Mouse (Mus musculus) adipocyte (in vitro differentiated cells): Measurements from ENCODE around the gene Gramd4.
"Not testable (repeated sequence)": the region's sequence is repeated elsewhere in the genome, so short reads cannot be mapped to it uniquely, and the experiment has no call there.

ENCODE experiments used
- DNase-seq: peaks from one replicate; pipeline ENCODE4 v3.0.0-alpha.2; 2016; ENCODE audit warnings: low spot score

Gramd4 gene

DNA sequence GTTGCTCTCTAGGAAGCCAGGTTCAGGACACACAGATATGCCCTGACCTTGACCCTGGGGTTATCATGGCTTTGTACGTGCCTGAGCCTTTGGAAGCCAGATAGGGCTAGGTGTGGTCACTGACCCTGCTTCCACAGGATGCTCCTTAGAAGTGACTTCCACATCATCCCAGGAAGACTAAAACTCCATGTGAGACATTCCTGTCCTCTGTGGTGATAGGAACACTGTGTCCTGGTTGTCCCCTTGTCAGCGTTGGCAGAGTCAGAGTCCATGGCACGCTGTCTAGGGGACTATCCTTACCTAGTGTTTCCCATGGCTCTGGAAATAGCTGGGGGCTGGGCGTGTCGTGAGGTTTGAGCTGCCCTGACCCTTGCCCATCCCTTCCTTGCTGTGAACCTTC, 58.9 kb downstream of the Gramd4 start:
- no peak for DNase-seq

DNA sequence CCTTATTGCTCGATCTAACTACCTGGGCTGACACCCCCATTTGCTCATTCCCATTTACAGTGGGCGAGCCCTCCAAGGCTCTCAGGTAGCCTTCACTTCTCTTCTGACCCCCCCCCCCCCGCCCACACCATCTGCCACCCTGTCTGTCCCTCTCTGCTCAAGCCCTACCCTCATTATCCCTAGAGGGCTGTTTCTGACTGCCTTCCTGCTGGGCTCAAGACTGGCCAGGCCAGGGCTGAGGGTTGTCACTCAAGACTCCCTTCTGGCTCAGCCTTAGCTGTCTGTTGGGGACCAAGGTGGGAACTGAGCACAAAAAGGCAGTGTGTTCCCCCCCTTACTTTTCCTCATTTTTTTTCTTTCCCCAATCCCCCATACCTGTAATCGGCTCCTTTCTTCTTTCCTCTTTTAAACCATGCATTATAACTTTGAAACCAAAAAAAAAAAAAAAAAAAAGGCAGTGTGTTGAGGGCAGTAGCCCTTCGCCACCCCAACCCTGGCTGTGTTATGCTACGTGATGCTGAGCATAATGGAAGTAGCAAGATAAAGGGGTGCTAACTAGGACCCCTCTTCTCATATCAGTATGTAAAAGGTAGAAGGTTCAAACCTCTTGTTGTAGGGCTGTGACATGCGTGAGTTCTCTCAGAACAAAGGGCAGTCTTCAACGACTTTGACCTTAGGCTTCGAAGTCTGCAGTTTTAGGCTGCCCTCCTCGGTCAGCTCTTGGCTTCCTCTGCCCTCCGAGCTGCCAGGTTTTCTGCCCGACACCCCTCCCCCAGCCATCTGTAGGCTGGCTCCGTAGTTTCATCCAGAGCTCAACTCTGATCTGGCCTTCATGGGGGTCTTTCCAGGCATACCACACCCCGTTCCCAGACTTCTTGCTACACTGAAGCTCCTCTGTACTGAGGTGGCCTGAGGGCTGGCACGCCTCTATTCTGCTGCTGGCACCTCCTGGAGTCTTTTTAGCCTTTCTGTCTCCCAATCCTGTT, 59.9 kb downstream of the Gramd4 start:
- peak; percentile 16 for DNase-seq

DNA sequence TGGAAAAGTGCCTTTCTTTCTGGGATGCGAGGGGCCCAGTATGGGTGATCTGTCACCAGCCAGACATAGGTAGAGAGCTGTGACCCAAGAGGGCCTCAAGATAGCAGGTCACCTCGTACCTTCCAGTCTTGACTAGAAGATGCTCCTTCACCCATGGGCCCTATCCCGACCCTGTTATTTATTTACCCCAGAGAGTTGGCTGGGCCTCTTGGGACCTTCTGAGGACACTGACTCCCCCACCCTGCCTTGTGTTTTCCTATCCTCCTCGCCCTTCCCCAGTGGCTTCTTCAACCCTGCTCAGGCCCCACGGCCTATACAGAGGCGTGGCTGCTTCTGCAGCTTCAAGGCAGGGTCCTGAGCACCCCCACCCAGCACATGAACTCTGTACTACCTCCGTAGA, 61.7 kb downstream of the Gramd4 start:
- DNase-seq = no peak

DNA sequence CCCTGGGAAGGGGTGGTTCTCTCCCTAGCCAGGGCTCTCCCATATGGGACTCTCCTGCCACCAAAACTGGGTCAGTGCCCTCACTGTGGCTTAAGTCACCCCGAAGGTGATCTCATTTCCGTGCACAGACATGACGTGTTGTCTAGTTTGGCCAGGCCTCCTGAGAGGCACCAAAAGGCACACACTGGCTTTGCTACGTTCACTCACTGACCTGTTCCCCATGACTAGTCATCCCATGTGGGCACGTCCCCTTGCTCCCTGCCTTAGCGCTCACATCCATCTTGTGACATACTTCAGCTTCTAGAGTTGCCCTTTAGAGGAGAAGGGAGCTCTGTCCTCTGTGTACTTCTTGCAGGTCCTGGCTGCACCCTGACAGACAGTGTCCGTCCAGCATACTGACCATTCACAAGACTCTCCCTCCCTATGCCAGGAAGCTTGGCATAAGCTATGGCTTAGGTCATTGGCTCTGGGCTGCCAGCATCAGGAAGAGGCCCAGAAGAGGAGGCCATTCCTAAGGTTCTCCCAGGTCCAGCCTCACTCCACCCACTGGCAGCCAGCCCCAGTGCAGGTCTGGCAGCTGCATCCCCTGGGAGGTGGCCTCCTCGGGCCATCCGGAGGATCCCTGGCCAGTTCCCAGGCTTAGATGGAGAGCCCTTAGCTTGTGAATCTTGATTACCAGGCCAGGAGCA, 64.9 kb downstream of the Gramd4 start:
- DNase-seq = peak; percentile 91

DNA sequence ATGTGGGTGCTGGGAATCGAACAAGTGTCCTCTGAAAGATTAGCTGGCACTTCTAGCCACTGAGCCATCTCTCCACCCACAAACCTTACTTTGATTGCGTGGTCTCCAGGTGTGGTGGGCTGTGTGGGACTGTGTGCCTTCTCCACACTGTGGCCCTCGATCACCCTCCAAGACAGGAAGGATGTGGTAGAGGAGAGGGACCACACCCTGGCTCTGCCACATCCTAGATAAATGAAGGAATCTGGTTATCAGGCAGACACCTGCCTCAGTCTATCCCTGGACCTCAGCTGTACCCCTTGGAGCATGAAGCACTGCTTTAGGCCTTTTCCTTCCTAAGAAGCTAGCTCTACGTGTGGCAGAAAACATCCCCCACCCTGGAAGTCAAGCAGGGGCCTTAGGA, 65.9 kb downstream of the Gramd4 start:
- DNase-seq = no peak

DNA sequence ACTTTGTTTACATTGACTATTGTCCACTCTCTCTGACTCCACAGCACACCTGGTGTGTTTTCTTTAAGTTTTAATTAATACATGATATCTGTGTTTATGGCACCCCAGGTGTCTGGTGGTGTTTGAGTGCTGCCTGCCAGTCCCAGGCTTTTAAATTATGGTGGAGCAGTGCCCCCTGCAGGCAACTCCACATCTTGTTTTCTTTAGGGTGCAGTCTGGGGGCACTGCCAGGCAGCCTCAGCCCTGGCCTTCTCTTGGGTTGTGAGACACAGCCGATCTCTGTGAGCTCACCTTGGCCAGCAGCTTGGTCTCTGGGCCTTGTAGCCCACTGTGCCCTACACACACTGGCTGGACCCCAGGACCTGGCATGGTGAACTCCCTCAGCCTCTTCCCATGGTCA, 66.9 kb downstream of the Gramd4 start:
- peak; percentile 74 for DNase-seq

DNA sequence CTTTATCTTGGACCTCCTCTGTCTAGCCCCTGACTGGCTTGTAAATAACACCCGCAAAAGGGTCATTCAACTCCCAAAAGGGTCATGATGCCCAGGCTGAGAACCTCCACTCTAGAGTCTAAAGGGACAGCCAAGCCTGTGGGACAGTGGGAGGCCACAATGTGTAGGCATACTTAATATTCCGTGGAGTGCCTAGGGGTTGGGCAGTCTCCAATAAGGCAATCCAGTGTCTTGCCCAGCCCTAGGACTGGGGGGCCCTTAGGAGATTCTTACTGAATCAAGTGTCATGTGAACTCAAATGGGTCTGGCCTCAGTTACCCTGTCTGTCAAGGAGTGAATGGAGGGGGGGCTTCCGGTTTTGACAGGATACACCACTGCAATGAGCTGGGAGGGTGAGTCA, 71.5 kb downstream of the Gramd4 start:
- no peak for DNase-seq

DNA sequence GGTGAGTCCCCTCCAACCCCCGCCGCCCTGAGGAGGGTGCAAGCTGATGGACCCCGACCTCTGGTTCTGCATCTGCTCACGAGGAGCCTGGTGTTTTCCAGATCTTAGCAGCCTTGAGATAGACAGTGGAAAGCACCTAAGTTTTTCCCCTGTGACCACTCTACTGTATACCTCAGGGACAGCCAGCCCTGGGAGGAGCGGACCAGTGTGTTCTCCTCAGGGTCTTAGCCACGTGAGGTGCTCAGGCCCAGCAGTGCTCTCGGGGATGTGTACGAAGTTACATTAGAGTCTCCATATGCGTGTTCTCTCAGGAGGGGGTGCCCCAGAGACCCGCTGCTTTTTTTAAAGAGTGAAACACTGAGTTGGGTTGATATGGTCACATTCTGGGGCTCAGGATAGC, 73.2 kb downstream of the Gramd4 start:
- no peak for DNase-seq

DNA sequence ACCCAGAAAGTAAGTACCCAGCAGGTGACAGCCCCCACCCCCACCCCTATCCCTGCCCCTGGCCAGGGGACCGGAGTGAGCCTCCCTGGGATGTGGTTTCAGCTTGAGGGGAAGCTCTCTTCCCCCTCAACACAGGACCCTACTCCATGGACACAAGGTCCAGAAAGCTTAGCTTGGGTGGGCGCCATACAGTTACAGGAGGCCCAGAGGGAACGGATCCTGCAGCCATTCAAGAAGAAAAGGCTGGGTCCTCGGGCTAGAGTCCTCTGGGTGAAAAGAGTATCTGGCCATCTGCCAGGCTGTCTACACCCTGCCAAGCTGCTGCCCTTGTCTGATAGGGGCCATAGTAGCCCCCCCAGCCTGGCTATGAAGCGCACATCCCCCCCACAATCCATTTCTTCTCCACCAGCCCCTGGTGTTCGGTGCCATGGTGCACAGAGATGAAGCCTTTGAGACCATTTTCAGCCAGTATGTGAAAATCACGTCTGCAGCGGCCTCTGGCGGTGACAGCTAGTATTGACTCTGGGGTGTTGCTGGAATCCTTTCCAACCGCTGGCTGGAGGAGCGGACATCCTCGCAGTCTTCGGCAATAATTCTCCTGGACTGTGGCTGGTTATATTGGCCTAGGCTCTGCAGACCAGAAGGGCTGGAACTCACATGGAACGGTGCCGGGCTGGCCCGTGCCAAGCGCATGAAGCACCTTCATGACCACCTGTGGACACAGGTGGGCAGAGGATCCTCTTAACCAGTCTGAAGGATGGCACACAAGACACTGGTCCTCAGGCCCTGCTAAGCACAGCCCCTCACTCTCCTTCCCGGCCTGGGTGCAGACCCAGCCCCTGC, 77.7 kb downstream of the Gramd4 start:
- DNase-seq = peak; percentile 88

DNA sequence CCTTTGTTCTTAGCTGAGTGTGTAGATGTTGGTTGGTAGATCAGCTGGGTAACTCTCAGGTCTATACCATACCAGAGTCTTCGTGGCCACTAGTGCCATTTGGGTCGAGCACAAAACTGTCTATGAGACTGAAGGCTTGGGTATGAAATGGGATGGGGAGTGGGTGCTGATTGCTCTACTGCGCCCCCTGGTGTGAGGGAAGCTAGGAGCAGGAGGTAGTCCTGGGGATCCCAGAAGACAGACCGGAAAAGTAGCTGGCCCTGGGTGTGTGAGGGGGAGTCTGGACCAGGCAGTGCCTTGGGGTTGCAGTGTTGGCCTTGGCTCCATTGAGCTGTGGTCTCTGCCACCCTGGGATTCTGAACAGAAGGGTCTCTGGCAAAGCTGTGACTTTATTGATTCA, 80.1 kb downstream of the Gramd4 start:
- peak; percentile 44 for DNase-seq

DNA sequence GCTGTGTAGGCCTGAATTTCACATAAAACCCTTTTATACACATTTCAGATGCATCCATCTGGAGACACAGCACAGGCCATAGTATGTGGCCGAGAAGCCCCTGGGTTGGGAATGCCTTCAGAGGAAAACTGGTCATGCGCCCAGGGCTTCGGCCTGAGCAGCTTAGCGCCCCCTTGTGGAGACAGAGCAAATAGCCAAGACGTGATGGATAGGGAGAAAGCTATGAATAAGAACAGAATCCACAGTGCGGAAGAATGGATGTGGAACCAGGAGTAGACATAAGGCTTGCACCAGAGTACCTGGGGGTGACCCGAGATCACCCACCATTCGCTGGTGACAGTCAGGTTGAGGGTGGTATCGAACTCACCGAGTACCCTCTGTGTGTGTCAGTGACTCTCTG, 82.8 kb downstream of the Gramd4 start:
- peak; percentile 47 for DNase-seq

DNA sequence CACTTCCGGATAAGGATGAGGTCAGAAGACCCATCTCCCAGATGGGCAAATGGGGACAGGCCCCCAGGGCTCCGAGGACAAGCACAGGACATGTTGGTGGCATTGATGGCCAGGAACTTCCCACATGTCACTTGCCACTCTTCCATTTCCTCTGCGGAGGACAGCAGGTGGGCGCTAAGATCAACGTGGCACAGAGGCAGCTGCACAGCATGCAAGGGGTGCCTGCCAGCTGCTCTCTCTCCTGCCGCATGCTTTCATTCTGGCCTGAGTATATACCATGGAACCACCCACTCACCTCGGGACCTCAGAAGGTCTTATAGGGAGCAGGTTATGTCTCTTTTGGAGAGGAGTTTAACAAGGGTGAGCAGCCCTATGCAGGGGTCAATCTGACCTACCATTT, 87.1 kb downstream of the Gramd4 start:
- DNase-seq = no peak

DNA sequence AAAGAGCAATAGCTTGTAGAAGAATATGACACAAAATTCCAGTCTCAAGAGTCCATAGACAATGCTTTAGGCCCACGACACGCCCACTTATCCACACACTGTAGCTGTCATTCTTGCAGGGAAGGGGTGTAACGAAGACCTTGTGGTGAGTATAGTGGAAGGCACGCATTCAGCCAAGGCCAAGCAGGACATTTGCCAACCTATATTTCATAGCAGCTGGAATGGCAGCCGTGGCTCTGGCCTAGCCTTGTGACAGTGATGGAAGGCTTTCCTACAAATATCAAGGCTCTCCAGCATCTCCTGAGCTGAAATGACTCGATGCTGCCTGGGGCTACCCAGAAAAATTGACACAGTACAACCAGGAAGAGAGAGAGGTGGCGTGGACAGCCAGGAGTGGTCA, 87.6 kb downstream of the Gramd4 start:
- peak; percentile 71 for DNase-seq

DNA sequence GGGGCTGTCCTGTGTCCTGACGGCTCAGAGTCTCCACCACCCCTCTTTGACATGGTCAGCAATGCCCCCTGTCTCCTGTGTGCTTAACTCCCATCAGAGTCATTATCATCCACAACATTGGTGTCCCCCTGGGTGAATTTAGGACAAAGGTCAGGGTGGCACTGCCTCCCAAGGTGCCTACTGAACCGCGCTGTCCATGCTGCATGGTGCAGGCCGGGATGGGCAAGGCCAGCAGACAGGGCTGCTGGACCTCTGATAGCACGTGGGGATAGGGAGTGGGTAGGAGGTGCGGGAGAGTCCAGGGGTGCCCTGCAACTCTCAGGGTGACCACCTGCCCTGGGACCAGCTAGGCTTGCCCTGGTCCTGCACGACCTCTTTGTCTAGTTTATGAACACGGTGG, 89.4 kb downstream of the Gramd4 start:
- DNase-seq = no peak

DNA sequence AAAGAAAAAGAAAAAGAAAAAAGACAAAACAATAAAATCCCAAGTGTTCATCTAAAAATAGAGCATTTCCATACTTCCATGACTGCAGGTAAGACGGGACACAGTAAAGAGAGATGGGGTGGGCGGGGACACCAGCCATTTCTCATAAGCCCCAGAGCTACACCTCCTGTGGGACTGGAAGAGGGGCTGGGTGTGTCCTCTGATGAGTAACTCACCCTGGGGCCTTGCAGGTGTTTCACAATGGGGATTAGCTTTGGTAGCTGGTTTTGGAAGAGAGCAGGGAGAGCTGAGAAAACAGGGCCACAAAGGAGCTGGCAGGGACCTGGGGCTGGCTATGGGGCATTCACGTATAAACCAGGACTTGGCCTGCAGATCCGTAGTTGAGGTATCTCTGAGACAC, 93.1 kb downstream of the Gramd4 start:
- DNase-seq = no peak

DNA sequence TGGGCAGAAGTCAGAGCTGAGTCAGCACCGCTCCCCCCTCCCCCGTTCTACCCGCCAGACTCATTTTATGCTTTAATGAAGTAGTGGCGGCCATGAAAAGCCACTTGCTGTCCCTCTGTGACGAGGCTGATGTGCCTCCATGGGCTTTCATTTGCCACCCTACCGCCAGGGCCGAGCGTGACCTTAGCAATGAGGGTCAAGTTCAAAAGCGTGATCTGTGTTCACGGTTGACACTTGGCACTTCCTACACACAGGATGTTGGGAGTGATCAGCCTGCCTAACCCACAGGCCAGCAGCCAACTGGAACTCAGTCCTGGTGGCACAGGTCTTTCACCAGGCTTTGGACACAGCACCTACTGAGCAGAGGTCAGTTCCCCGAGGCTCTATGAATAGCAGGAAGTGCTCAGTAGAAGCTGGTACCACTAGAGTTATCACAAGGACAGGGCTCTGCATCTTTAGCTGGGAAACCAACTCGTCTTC, 96.0 kb downstream of the Gramd4 start:
- DNase-seq = no peak

DNA sequence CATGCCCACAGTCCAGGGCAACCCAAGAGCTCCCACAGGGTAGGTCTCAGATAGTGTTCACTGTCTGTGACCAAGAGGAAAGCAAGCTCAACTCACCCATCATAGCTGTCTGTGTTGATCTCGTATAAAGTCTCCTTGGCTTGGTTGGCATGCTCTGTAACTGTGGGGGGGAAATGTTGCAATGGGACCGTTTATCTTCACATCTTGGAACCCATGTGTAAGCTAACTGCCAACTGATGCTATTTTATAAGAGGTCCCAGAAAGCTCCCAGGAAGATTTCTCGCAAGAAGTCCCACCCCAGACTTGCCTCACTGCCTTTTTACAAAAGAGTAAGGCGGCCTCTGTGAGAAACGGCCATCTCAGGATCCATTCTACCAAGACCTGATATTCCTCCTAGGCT, 99.0 kb downstream of the Gramd4 start:
- peak; percentile 35 for DNase-seq

DNA sequence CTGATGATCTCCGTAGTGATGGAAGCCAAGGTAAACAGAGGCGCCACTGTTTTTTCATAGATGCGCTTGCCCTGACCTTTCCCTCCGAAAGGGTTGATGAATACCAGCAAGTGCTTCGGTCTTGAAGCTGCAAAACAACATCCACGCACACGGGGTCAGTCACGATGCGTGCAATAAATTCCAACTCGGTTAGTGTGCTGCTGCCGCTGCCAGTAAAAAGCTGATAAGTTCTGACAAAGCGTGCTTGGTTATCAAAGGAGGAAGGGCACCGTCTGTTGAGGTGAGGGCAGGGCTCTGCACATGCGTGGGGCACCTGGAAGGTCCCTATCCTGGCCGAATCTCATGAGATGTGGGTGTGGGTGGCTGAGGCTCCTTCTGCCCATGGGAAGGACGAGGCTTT, 101.6 kb downstream of the Gramd4 start:
- DNase-seq = no peak

DNA sequence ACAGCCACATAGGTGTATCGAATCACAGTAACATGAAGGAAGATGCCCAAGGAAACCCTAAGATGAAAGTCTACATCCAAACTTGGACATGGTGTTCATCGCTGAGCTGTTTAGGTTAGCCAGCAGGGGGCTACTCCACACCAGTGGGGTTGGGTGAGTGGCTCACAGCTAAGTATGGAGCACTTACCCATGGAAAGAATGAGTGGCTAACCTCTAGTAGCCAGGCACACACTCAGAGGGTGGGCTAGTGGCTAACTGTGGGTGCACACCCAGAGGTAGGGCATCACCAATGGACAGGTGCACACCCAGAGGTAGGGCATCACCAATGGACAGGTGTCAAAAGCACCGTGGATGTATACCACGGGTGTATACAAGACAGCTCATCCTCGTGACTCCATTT, 102.2 kb downstream of the Gramd4 start:
- no peak for DNase-seq

DNA sequence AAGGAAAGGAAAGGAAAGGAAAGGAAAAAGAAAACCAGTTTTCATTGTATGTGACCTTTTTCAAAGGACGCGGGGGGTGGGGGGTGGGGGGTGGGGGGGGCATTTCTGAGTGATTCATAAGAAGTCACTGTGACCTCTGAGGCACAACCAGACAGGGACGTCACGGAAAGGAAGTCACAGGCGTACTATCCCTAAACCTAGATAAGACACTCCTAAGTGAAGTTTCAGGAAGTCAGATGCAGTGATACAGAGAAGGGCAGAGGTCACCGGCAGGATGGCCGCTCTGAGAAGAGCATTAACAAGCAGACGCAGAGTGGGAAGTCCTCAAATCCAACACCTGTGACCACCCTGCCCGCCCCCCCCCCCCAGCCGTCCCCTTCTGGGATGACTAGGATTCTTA, 103.4 kb downstream of the Gramd4 start:
- DNase-seq = no peak

DNA sequence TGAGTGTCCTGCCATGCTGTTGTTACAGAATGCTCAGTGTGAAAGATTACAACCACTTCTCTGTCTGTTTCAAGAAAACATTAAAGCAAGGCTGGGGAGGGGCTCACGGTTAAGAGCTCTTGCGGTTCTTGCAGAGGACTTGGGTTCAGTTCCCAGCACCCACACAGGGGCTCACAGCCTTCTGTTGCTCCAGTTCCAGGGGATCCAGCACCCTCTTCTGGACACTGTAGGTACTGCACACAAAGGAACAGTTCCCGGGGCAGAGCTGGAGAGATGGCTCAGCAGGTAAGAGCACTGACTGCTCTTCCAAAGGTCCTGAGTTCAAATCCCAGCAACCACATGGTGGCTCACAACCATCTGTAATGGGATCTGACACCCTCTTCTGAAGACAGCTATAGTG, 104.3 kb downstream of the Gramd4 start:
- not testable (repeated sequence) for DNase-seq

DNA sequence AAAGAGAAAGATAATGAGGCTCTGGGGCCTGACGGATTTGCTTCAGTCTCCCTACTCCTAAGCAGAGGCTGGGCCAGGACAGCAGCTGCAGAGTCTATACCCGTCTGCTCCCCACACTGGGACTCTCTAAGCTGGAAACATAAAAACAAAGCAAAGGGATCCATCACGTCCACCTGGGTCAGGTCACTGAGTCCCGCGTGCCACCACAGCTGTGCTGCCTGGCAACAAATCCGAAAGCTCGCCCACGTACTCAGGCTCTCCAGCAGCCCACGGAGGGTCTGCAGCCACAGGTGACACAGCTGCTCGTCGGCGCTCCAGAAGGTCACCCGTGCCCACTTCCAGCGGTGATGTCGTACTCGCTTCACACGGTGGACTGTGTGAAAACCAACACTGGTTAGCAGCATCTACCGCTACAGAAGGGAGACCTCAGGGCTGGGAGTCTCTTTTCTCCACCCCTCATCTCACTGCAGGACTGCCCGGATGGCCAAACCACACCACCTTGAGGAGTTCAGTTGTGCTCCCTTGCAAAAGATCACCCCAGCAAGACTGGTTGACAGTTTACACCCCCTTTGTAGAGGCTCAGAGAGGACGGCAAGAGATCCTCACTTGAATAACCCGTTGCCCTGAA, 107.3 kb downstream of the Gramd4 start:
- no peak for DNase-seq
